In the genomic region with DNA sequence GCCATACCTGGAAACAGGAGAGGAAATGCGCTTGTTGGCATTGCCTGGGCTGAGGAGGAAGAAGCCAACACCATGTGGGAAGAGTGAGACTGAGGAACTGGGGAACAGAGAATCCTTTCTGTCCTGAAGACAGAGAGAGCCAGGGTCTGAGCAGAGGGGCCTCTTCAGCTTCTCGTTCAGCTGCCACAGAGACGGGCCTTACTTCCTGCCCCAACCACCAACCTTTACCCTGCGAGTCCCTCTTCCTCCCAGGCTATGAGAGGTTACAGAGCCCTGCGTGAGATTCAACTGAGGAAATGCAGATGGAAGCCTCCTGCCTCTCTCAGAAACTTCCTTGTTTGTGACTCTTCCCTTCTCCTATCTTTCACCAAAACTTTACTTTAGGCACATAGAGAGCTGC, we compare ENCODE assay signal across 16 mouse cellular contexts. TPM values are rescaled to one million over a fixed set of nuclear protein-coding genes. Genes with fewer than 3 reads are reported as not detected.
DNase-seq lines count a peak whose midpoint lies in the region; ATAC-seq lines count a peak whose summit lies in the region.
"Had no signal": no experiment of that assay in that cellular context is flagged by ENCODE, and none has a peak within 500 bp of the region (broad histone marks: within the 10 kb centered on the region; RNA-seq: fewer than 3 reads in every experiment).

No protein-coding gene starts in this region.

- H3K4me3 ChIP-seq in intestine, embryonic 16.5 days (ENCODE audit: low read length) = no peak overlapping the region
- H3K4me3 ChIP-seq: heart, adult 2 months; midbrain, embryonic 10.5 days; neural tube, embryonic 12.5 days had no signal

- no peak overlapping the region for H3K9ac ChIP-seq in intestine, embryonic 16.5 days (ENCODE audit: low read depth, low read length)
- H3K9ac ChIP-seq: forebrain, postnatal 0 days; neural tube, embryonic 12.5 days had no signal

- whole genome bisulfite sequencing in intestine, embryonic 16.5 days = 49% methylated on average over 5 of the region's 5 CpGs

- ATAC-seq in megakaryocyte progenitor cell, adult 5-6 weeks (replicated peaks; ENCODE audit: poor library complexity) = peak; percentile 58; the same call in 1 of the 2 replicates
- no peak for ATAC-seq in intestine, embryonic 16.5 days
- ATAC-seq: forebrain, postnatal 0 days; intestine, postnatal 0 days had no signal

- peak; percentile 12 to 16 for DNase-seq in spleen, postnatal 36 days (ENCODE audit: low spot score in 2 of 2)
- DNase-seq in spleen, adult 12 weeks (ENCODE audit: low spot score) = no peak
- peak; percentile 63 for DNase-seq in induced T-regulatory cell, adult 2 months (ENCODE audit: low read depth)
- no peak for DNase-seq in Muller cell, postnatal 12 days (ENCODE audit: inconsistent ontology term)
- no peak for DNase-seq in right cerebral cortex, postnatal 4 days
- no peak for DNase-seq in layer of hippocampus, adult 9-11 months
- DNase-seq: forebrain, postnatal 0 days; heart, adult 2 months; kidney, postnatal 4 days; lung, adult 18-20 months had no signal

- H3K27ac ChIP-seq in intestine, embryonic 16.5 days (ENCODE audit: low read length) = no peak overlapping the region
- H3K27ac ChIP-seq: heart, adult 2 months; midbrain, embryonic 10.5 days; neural tube, embryonic 12.5 days had no signal

- no peaks in the 10 kb centered on the region for H3K9me3 ChIP-seq in intestine, embryonic 16.5 days (ENCODE audit: control insufficient read depth, low read length)
- H3K9me3 ChIP-seq: G1E; midbrain, embryonic 10.5 days; neural tube, embryonic 12.5 days had no signal

- H3K4me1 ChIP-seq in intestine, embryonic 16.5 days (ENCODE audit: control insufficient read depth, insufficient read depth, low read length) = no peaks in the 10 kb centered on the region

- H3K4me2 ChIP-seq in intestine, embryonic 16.5 days (ENCODE audit: low read depth, low read length) = no peak overlapping the region
- H3K4me2 ChIP-seq: neural tube, embryonic 12.5 days had no signal

- H3K27me3 ChIP-seq in intestine, embryonic 16.5 days (replicated peaks; ENCODE audit: control insufficient read depth, insufficient read depth, low read length) = no peaks in the 10 kb centered on the region
- H3K27me3 ChIP-seq: neural tube, embryonic 12.5 days had no signal

- 0 out of 2 replicates have a peak, but pooled peaks cover 2% of the 10 kb centered on the region for H3K36me3 ChIP-seq in intestine, embryonic 16.5 days (ENCODE audit: control insufficient read depth, insufficient read depth, low read length)

RNA-seq across cellular contexts. Expression of a gene that starts 29.2 kb away (rescaled TPM):
- total RNA-seq in megakaryocyte progenitor cell, adult 5-6 weeks (2015) = 26.0 and 27.0 TPM in 2 replicates
- 22.3 and 31.5 TPM in 2 replicates for total RNA-seq in megakaryocyte progenitor cell, adult 5-6 weeks (2017)
- polyA plus RNA-seq in intestine, embryonic 16.5 days (2015; fragmentation: Nextera tagmentation; extraction: Ambion mirVana) = 2.5 and 2.8 TPM in 2 replicates

Comparison
In these comparisons a context has a peak if more than half of its experiments do, and no peak if none do; other contexts are left out.
1. DNase-seq: peak in spleen, postnatal 36 days (2 of 2) and induced T-regulatory cell, adult 2 months (single experiment); none in spleen, adult 12 weeks (single experiment), Muller cell, postnatal 12 days (single experiment), right cerebral cortex, postnatal 4 days (single experiment) and layer of hippocampus, adult 9-11 months (single experiment).